Mouse (Mus musculus): ENCODE measurements at regions not wholly inside any gene's neighbourhood (a gene's known extent, or its start where the extent isn't known, plus 50 kb on each side); places are given as distances from the start of the nearest gene placed in this dataset.
"Not testable (repeated sequence)": the region's sequence is repeated elsewhere in the genome, so short reads cannot be mapped to it uniquely, and the experiment has no call there.

GRCm38 (mm10) chr3:50639907-50640323 lies 196.5 kb upstream of the Slc7a11 start:
- no peak for DNase-seq

- no peak for DNase-seq
Observed at GRCm38 (mm10) chr3:50634457-50635075, 191.2 kb upstream of the Slc7a11 start.

- DNase-seq: no peak
Observed at GRCm38 (mm10) chr3:50631286-50631685, 187.9 kb upstream of the Slc7a11 start.

- DNase-seq: peak; percentile 15 to 16
Observed at GRCm38 (mm10) chr3:50628092-50628696, 184.8 kb upstream of the Slc7a11 start.

- not testable (repeated sequence) for DNase-seq
Observed at GRCm38 (mm10) chr3:50621176-50621575, 177.8 kb upstream of the Slc7a11 start.

GRCm38 (mm10) chr3:50619061-50619460 lies 175.6 kb upstream of the Slc7a11 start:
- DNase-seq: no peak

- no peak for DNase-seq
Observed at GRCm38 (mm10) chr3:50615384-50616285, 172.2 kb upstream of the Slc7a11 start.

- DNase-seq: no peak
Observed at GRCm38 (mm10) chr3:50613011-50613410, 169.6 kb upstream of the Slc7a11 start.

- peak in 1 of 2 experiments; percentile 17 for DNase-seq
Observed at GRCm38 (mm10) chr3:50609341-50610012, 166.1 kb upstream of the Slc7a11 start.

GRCm38 (mm10) chr3:50607736-50608135 lies 164.3 kb upstream of the Slc7a11 start:
- no peak for DNase-seq

GRCm38 (mm10) chr3:50606986-50607385 lies 163.6 kb upstream of the Slc7a11 start:
- DNase-seq: peak; percentile 45 to 65

- DNase-seq: no peak
Observed at GRCm38 (mm10) chr3:50605750-50606149, 162.3 kb upstream of the Slc7a11 start.

- DNase-seq: peak; percentile 14 to 20
Observed at GRCm38 (mm10) chr3:50603182-50603581, 159.8 kb upstream of the Slc7a11 start.

- no peak for DNase-seq
Observed at GRCm38 (mm10) chr3:50595732-50596131, 152.3 kb upstream of the Slc7a11 start.

GRCm38 (mm10) chr3:50584323-50584722 lies 140.9 kb upstream of the Slc7a11 start:
- no peak for DNase-seq

GRCm38 (mm10) chr3:50583475-50583874 lies 140.1 kb upstream of the Slc7a11 start:
- no peak for DNase-seq

GRCm38 (mm10) chr3:50574388-50574787 lies 131.0 kb upstream of the Slc7a11 start:
- no peak for DNase-seq

- peak in 1 of 2 experiments; percentile 11 for DNase-seq
Observed at GRCm38 (mm10) chr3:50570027-50570426, 126.6 kb upstream of the Slc7a11 start.

GRCm38 (mm10) chr3:50569565-50569964 lies 126.2 kb upstream of the Slc7a11 start:
- peak; percentile 46 to 52 for DNase-seq

- DNase-seq: no peak
Observed at GRCm38 (mm10) chr3:50554150-50554549, 110.7 kb upstream of the Slc7a11 start.

GRCm38 (mm10) chr3:50548568-50548967 lies 105.2 kb upstream of the Slc7a11 start:
- DNase-seq: no peak

GRCm38 (mm10) chr3:50530654-50531053 lies 87.2 kb upstream of the Slc7a11 start:
- DNase-seq: no peak

- DNase-seq: no peak
Observed at GRCm38 (mm10) chr3:50524006-50524405, 80.6 kb upstream of the Slc7a11 start.
